Mouse (Mus musculus) neural tube, embryonic 11.5 days (tissue): ENCODE measurements at regions not wholly inside any gene's neighbourhood (a gene's known extent, or its start where the extent isn't known, plus 50 kb on each side); places are given as distances from the start of the nearest gene placed in this dataset.

ENCODE experiments used
- ATAC-seq: fragments of 200-750 bp; cut with Nextera tagmentation; 2 replicates; pipeline ENCODE4 v1.8.0; 2017; ENCODE audit warnings: moderate number of reproducible peaks, mild to moderate bottlenecking, moderate TSS enrichment, moderate library complexity; ENCODE audit not compliant: insufficient read depth, low FRiP score, low TSS enrichment
- DNase-seq: peaks from one replicate; pipeline ENCODE4 v3.0.0-alpha.2; 2015; ENCODE audit warnings: low spot score
- H3K27ac ChIP-seq: fragments of 300-500 bp; sonication (generic); 2 replicates; pipeline ENCODE4 v1.5.1; 2014; ENCODE audit warnings: low read depth, mild to moderate bottlenecking, low read length
- H3K27me3 ChIP-seq: fragments of 300-500 bp; sonication (generic); 2 replicates; pipeline ENCODE4 v1.6.1; 2014; ENCODE audit warnings: mild to moderate bottlenecking, low read length, mixed read lengths; ENCODE audit not compliant: control insufficient read depth, insufficient read depth
- H3K36me3 ChIP-seq: fragments of 300-500 bp; sonication (generic); 2 replicates; pipeline ENCODE4 v1.6.1; 2014; ENCODE audit warnings: mild to moderate bottlenecking, low read length, moderate library complexity, mixed read lengths; ENCODE audit not compliant: control insufficient read depth, insufficient read depth
- H3K4me1 ChIP-seq: fragments of 300-500 bp; sonication (generic); 2 replicates; pipeline ENCODE4 v1.6.1; 2014; ENCODE audit warnings: low read length, mixed read lengths; ENCODE audit not compliant: control insufficient read depth, insufficient read depth
- H3K4me2 ChIP-seq: fragments of 300-500 bp; sonication (generic); 2 replicates; pipeline ENCODE4 v1.6.1; 2014; ENCODE audit warnings: low read depth, mild to moderate bottlenecking, moderate library complexity
- H3K4me3 ChIP-seq: fragments of 300-500 bp; sonication (generic); 2 replicates; pipeline ENCODE4 v1.5.1; 2014; ENCODE audit warnings: low read depth, low read length
- H3K9ac ChIP-seq: fragments of 300-500 bp; sonication (generic); 2 replicates; pipeline ENCODE4 v1.6.1; 2014; ENCODE audit warnings: mild to moderate bottlenecking, low read length
- H3K9me3 ChIP-seq: fragments of 300-500 bp; sonication (generic); 2 replicates; pipeline ENCODE4 v1.6.1; 2016; ENCODE audit warnings: low read length; ENCODE audit not compliant: control insufficient read depth
- WGBS: fragments of 180-500 bp; shearing (Covaris S2); extraction: QIAGEN DNeasy Blood & Tissue Kit; methylation state at CpG from one replicate; pipeline ENCODE4 v1.1.7; 2014; 5-methylcytosine and 5-hydroxymethylcytosine counted together

GRCm38 (mm10) chr15:85670789-85671700 lies 63.7 kb upstream of the Ppara start:
- H3K9me3 ChIP-seq: no peaks in the 10 kb centered on the region
- H3K4me3 ChIP-seq: peak overlapping the region; percentile 67
- peak overlapping the region; percentile 79 for H3K4me2 ChIP-seq
- H3K36me3 ChIP-seq: no peaks in the 10 kb centered on the region
- peaks cover 77% of the 10 kb centered on the region for H3K27me3 ChIP-seq
- ATAC-seq: peak; percentile 73
- peak overlapping the region; percentile 81 for H3K27ac ChIP-seq
- H3K9ac ChIP-seq: peak overlapping the region; percentile 91
- DNase-seq: peak; percentile 76
- under 1% methylated on average over 89 of the region's 141 CpGs for WGBS
- peaks cover 2% of the 10 kb centered on the region; the same call in 1 of the 2 replicates for H3K4me1 ChIP-seq

GRCm38 (mm10) chr15:85671701-85672191 lies 63.0 kb upstream of the Ppara start:
- Histone ChIP-seq H3K4me1 (peaks cover 2% of the 10 kb centered on the region; the same call in 1 of the 2 replicates), H3K4me2 (peak overlapping the region; percentile 79), H3K27ac (peak overlapping the region; percentile 81), H3K36me3 (no peaks in the 10 kb centered on the region), H3K9ac (peak overlapping the region; percentile 91), H3K9me3 (no peaks in the 10 kb centered on the region), H3K27me3 (peaks cover 72% of the 10 kb centered on the region), H3K4me3 (peak overlapping the region; percentile 67)
- ATAC-seq (0 out of 2 replicates have a peak, but pooled peaks have one; percentile 15), DNase-seq (peak; percentile 64)
- WGBS: 2% methylated on average over 48 of the region's 50 CpGs

GRCm38 (mm10) chr15:85672376-85672775 lies 62.4 kb upstream of the Ppara start:
- peak overlapping the region; percentile 79 for H3K4me2 ChIP-seq
- no peaks in the 10 kb centered on the region for H3K9me3 ChIP-seq
- H3K27ac ChIP-seq: no peak overlapping the region
- ATAC-seq (no peak), DNase-seq (no peak)
- H3K4me1 ChIP-seq: peaks cover 2% of the 10 kb centered on the region; the same call in 1 of the 2 replicates
- H3K9ac ChIP-seq: peak overlapping the region; percentile 91
- peaks cover 69% of the 10 kb centered on the region for H3K27me3 ChIP-seq
- H3K36me3 ChIP-seq: no peaks in the 10 kb centered on the region
- H3K4me3 ChIP-seq: peak overlapping the region; percentile 67
- 88% methylated on average over 3 of the region's 3 CpGs for WGBS

DNA sequence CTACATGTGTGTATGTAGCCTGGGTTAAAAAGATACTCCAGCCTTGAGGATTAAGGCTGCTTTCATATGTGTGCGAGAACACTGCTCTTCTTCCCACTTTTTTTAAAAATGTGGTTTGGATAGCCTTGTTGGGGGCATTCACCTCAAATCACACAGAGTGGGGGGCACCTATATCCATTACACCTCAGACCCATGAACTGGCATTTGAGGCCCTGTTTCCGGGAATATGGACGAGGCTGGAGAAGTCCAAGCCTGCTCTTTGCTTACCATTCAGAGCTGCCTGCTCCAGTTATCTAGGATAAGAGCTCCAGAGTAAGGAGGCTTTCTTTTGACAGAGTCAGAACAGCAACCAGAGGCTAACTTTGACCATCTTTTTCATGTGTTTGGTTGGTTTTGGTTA lies 61.9 kb upstream of the Ppara start:
- Histone ChIP-seq H3K36me3 (no peaks in the 10 kb centered on the region), H3K4me2 (peak overlapping the region; percentile 79), H3K9me3 (no peaks in the 10 kb centered on the region), H3K27me3 (peaks cover 67% of the 10 kb centered on the region), H3K9ac (no peak overlapping the region), H3K27ac (no peak overlapping the region), H3K4me1 (peaks cover 2% of the 10 kb centered on the region; the same call in 1 of the 2 replicates), H3K4me3 (peak overlapping the region; percentile 67)
- no peak for DNase-seq
- no peak for ATAC-seq
- 72% methylated on average over 3 of the region's 3 CpGs for WGBS

- no peaks in the 10 kb centered on the region for H3K36me3 ChIP-seq
- H3K4me1 ChIP-seq: peaks cover 2% of the 10 kb centered on the region; the same call in 1 of the 2 replicates
- no peak overlapping the region for H3K9ac ChIP-seq
- H3K4me2 ChIP-seq: peak overlapping the region; percentile 37
- no peaks in the 10 kb centered on the region for H3K9me3 ChIP-seq
- peak overlapping the region; percentile 4; the same call in 1 of the 2 replicates for H3K4me3 ChIP-seq
- no peak for DNase-seq
- ATAC-seq: no peak
- H3K27me3 ChIP-seq: peaks cover 66% of the 10 kb centered on the region
- H3K27ac ChIP-seq: no peak overlapping the region
- WGBS: 88% methylated on average over 9 of the region's 9 CpGs
Measured at GRCm38 (mm10) chr15:85673506-85673905, 61.3 kb upstream of the Ppara start.

- 86% methylated on average over 9 of the region's 9 CpGs for WGBS
- ATAC-seq (no peak), DNase-seq (no peak)
- Histone ChIP-seq H3K4me1 (peaks cover 2% of the 10 kb centered on the region; the same call in 1 of the 2 replicates), H3K9me3 (no peaks in the 10 kb centered on the region), H3K27ac (no peak overlapping the region), H3K27me3 (peaks cover 57% of the 10 kb centered on the region), H3K9ac (no peak overlapping the region), H3K36me3 (no peaks in the 10 kb centered on the region), H3K4me3 (no peak overlapping the region), H3K4me2 (peak overlapping the region; percentile 37)
Measured at GRCm38 (mm10) chr15:85674191-85674984, 60.4 kb upstream of the Ppara start.

- ATAC-seq (no peak), DNase-seq (no peak)
- 90% methylated on average over 7 of the region's 7 CpGs for WGBS
- no peaks in the 10 kb centered on the region for H3K36me3 ChIP-seq
- H3K4me1 ChIP-seq: peaks cover 2% of the 10 kb centered on the region; the same call in 1 of the 2 replicates
- no peak overlapping the region for H3K27ac ChIP-seq
- H3K9ac ChIP-seq: no peak overlapping the region
- no peak overlapping the region for H3K4me2 ChIP-seq
- H3K27me3 ChIP-seq: peaks cover 50% of the 10 kb centered on the region
- H3K4me3 ChIP-seq: no peak overlapping the region
- H3K9me3 ChIP-seq: no peaks in the 10 kb centered on the region
Measured at GRCm38 (mm10) chr15:85675126-85675525, 59.7 kb upstream of the Ppara start.

DNA sequence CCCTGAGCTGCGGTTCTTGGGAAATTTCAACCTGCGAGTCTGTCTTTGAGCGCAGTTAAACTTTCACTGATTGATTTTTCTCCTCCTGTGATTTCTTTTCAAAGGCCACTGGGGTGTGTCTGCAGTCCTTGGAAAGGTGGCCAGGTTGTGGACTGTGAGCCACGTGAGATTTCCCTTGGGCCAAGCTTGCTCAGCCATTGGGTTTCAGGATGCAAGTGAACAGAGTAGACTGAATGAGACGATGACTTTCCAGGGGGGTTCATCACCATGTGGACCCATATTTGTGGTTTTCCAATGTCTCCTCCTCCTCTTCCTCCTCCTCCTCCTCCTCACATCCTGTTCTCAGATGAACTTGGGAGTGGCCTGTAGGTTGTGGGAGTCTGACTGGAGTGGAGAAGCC lies 59.0 kb upstream of the Ppara start:
- H3K9me3 ChIP-seq: no peaks in the 10 kb centered on the region
- no peak overlapping the region for H3K27ac ChIP-seq
- no peak overlapping the region for H3K9ac ChIP-seq
- WGBS: 85% methylated on average over 5 of the region's 5 CpGs
- no peak overlapping the region for H3K4me2 ChIP-seq
- no peak overlapping the region for H3K4me3 ChIP-seq
- no peak for ATAC-seq
- peaks cover 2% of the 10 kb centered on the region; the same call in 1 of the 2 replicates for H3K4me1 ChIP-seq
- H3K27me3 ChIP-seq: peaks cover 44% of the 10 kb centered on the region
- no peak for DNase-seq
- H3K36me3 ChIP-seq: no peaks in the 10 kb centered on the region
